Mouse (Mus musculus) neutrophil, adult 5-6 weeks (primary cell): ENCODE measurements around the gene Spon1. TPM values are rescaled to one million over a fixed set of nuclear protein-coding genes. Genes with fewer than 3 reads are reported as not detected.
A peak's percentile ranks its signal among the peaks of the same experiment; 100 is the strongest.

ENCODE experiments used
- ATAC-seq: fragments of 151-379, 151-347 bp; 2 replicates; pipeline ENCODE4 v1.8.0; 2017; ENCODE audit warnings: mild to moderate bottlenecking, moderate TSS enrichment; ENCODE audit not compliant: insufficient number of reproducible peaks, poor library complexity, low FRiP score, severe bottlenecking; ENCODE audit errors: extremely low read depth
- total RNA-seq: library from RNA; stranded (forward); fragments of 200-1000 nt; gene quantifications from 2 replicates; pipeline ENCODE4 v1.2.3, GENCODE M21; 2017

The Spon1 gene
- 0.35 and 0.49 TPM in 2 replicates for total RNA-seq

DNA sequence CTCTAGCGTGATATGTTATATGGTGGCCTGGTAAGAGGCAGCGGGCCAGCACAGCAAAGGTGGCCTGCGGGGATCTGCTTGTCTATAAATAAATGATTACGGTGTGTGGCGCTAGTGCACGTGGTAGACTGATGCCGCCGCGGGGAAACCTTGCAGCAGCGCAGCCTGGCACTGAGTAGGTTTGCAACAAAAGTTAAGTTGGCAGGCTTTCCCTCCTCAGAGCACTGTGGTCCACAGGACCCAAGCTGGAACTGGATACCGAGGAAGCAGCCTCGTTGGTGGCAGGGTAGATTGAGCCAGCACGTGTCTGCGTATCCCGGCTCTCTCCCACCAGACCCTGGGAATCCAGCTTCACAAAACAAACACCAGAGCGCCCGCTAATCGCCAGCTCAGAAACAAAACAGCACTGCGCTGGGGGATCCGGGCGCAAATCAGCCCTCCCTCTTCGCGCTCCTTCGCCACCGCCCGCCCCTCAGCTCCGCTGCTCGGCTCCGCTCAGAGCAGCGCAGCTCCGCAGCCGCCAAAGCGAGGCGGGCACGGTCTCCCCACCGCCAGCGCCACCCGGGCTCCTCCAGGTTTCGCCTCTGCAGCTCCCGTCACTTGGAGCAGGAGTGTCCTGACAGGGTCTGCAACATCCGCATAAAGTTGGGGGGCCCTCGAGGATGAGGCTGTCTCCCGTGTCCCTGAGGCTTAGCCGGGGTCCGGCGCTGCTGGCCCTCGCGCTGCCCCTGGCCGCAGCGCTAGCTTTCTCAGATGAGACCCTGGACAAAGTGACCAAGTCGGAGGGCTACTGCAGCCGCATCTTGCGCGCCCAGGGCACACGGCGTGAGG lies at the start of gene Spon1:
TSS of gene Spon1 (plus strand) at position 332 of the 831 bp plus-strand sequence.
- no peak for ATAC-seq

DNA sequence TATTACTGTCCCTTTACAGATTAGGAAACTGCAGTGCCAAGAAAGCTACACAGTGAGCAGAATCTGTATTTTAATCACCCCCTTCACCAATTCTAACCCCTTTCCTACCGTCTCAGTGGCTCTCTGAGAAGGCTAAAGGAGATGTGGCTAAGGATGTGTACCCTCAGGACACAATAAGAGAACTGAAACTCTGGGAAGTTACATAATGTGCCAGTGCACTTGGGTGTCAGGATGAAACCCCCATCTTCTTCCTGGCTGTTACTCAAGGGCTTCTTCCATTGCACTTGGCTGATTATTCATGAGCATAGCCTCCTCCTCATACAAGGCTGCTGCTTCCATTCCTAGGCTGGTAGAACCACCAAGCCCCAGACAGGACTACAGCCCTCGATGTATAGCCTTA lies 43.8 kb upstream of the Spon1 start:
- no peak for ATAC-seq

DNA sequence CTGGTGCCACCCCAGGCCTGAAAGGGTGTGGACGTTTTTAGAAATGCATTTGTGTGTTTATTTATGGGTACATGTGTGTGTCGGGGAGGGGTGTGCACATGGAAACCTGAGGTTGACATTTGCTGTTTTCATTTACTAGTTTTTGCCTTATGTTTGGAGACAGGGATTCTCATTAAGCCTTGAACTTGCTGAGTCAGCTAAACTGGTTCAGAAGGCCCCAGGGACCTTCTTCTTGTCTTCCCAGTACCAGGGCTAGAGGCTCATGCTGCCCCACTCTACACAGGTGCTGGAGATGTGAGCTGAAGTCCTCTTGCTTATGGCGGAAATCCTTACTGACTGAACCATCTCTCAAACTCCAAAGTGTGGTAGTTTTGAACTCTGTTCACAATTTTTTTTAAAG lies 41.9 kb upstream of the Spon1 start:
- no peak for ATAC-seq

DNA sequence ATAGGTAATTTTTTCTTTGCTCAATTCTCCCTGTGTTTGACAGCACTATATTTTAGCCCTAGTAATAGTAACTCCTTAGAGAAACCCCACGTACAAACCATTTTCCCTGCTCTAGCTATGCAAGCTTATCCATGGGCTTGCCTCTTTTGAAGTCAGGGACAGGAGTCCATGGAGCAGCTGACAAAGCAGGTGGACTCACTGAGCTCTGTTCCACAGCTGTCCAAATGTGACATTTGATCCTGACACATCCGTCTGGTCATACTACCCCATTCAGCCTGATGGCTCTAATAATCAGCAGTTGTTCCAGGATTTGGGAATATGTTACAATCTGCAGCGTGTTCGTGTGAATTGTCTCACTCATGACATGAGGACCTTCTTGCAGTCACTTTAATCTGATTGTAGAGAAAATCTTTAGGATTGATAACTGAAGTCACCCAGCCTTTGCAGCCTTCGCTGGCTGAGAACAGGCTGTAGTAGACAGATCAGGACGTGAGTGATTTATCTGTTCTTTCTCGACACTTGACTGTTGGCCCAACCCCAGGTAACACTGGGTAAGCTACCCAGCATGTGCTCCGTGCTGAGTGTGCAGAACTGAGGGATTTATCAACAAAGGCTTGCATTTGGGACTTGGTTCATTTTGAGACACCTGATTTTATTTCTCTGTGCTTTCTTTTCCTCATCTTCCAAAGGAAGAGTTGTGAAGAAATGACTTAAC lies 37.6 kb upstream of the Spon1 start:
- ATAC-seq, result no peak

DNA sequence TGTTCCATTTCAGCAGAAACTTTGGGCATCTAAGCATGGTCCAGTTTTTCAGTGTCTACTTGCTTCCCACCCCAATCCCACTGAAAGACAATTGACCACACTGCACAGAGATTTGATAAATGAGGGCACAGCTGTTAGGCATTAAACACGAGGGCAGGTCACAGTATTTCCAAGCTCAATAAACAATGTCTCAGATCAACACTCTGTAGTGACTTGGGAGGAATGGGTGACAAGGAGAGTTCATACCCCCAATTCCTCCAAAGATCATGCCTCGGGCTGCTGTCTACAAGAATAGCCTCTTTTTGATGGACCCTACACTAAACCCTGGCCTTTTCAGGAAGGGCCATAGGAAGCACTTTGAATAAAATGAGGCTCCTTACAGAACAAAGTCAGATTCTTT lies 36.9 kb upstream of the Spon1 start:
- ATAC-seq, result no peak

DNA sequence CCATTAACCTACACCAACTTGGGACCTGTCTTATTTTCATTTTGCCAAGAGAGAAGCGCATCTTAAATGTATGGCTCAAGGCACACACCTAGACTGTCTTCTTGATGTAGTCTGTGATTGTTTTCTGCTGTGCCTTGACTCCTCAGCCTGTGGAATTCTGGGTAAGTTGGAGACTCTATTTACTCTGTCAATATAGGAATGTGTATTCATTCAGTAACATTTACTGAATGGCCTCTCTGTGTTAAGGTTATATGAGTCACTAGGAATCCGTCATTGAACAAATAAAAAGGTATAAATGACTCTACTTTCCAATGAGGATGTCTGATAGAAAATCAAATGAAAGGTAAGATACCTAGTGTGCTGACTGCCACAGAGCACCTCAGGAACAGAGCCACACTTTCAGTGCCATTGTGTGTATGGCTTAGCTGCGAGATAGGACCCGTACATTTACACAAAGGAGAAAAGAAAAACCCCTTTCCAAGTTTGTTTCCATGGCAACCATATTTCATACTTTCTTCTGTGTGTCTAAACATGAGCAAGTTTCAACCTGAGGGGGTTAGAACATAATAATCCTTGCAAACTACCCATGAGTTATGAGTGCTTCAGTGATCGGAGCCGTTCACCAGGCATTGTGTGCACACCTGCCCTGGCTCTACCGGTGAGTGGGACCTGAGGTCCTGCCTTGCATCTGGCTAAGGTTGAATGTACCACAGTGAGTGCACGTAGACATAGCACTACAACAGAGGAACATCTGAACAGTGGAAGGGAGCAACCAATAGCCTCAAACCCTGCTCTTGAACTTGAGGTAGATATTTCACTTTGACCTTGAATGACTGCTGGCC lies 35.2 kb upstream of the Spon1 start:
- ATAC-seq, result no peak

DNA sequence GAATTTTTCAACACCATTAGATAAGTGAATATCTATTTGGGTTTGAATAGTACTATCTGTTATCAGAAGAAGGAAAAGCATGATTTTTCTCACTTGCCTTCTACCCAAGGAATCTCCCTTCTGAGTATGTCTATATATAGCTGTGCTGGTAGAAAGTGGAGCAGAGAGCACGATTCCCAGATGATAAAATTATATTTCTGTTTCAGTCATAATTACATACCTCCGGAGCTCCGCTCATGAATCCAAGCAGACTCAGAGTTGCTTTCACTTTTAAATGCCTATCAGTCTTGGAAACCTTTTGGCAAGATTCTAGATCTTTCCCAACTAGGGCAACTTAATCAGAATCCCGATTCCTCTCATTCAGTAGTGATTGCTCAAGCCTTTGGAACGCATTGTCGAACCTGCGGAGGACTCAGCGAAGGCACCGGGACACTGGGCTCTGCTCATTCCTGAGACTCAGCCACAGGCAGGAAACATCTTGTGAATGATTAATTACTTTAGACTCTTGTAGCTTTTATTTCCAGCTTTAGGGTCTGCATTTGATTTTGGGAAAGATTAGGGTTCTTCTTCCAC lies 27.9 kb upstream of the Spon1 start:
- no peak for ATAC-seq

DNA sequence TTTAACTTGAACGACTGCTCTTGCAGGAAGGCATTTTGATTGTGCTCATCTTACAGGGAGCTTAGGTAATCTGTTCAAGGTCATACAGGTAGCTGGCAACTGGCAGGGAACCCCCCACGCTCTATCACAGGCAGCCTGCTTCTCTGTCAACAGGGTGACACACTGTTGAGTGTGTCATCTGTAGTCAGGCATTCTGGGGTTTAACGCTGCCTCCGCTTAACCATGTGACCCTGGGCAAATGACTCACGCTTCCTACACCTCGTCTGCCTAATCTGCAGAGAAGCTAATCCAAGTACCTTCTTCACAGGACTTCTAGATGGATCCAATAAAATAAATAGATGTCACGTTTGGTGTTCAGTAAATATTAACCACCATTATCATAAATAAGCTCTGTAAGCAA lies 26.6 kb upstream of the Spon1 start:
- ATAC-seq, result no peak

DNA sequence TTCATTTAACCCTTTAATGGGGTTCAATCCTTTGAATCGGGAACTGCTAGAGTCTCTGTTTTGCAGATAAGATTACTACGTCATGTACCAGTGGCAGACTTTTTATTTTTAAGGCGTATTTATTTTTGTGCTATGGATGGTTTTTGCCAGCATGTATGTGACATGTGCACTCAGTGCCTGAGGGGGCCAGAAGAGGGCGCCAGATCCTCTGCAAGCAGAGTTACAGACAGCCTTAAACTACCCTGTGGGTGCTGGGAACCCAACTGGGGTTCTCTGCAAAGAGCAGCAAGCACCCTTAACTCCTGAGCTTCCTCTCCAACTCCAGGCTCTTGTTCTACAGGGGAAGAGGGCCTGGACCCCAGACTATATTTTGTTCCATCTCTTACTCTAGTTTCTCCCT lies 23.2 kb upstream of the Spon1 start:
- ATAC-seq, result no peak

DNA sequence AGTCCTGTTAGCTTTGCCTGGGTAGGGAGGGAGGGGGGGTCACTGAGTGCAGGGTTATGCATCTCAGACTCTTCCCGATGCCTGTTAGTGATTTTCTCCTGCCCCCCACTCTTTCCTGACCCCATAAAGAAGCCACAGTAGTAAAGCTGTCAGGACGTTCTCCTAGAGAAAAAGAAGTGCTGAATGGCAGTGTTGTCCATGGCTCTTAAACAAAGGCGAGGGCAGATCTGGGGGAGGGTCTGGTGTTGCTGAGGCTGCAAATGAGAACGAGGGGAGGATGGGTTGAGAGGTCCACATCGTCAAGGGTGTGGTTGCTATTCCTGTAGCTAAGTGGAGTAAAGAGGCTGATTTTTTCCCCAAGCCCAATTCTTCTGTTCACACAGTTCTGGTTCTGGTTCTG lies 21.8 kb upstream of the Spon1 start:
- ATAC-seq, result no peak

DNA sequence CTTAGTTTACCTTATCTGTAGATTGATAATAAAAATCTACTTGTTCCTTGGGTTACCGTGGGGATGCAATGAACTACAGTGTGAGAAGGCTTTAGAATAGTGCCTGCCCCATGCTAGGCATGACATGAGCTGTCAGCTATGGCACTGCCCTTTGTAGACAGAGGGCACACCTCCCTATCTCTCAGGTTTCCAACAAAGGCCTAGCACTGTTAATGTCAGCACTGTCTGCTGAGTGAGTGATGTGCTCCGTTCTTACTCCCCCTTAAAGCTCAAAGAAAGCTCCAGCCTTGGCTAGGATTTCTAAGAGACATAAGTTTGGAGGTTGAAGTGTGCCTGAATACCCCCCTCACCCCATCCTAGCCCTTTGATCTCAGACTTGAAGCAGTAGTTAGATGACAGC lies 9.2 kb upstream of the Spon1 start:
- ATAC-seq, result no peak

DNA sequence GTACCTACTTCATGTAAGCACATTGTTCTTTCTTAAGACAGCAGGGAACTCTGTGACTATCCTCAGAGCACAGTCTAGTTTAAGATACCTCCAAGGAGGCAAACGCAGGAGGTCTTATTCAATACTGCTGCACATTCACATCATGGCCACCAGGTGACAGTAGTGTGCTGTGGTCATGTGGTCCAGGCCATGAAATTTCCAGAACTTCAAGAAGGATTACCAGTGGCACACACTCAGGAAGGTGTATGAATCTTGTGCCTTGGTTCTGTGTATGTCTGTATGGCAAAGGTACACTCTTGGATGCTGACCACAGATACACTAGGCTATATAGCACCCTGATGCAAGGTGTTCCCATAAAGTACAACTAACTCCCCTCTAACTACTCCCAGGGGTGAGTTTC lies 6.6 kb upstream of the Spon1 start:
- peak; percentile 41; the same call in 1 of the 2 replicates for ATAC-seq

DNA sequence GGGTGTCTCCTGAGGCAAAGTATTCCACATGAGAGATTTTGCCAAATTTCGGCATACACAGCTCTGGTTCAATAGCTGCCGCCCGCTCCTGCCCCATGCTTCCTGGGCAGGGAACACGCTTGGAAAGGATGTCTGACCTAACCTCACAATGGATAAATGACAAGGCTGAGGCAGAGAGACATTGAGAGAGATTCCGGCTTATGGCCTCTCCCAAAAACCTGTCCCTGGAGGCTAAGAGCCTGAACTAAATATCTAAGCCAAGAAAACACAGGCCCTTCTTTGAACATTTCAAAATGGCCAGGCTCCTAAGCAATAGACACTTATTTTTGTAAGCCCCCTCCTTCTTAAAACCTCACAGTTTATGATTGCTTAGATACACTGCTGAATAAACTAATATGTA lies 665 bp upstream of the Spon1 start:
- no peak for ATAC-seq

DNA sequence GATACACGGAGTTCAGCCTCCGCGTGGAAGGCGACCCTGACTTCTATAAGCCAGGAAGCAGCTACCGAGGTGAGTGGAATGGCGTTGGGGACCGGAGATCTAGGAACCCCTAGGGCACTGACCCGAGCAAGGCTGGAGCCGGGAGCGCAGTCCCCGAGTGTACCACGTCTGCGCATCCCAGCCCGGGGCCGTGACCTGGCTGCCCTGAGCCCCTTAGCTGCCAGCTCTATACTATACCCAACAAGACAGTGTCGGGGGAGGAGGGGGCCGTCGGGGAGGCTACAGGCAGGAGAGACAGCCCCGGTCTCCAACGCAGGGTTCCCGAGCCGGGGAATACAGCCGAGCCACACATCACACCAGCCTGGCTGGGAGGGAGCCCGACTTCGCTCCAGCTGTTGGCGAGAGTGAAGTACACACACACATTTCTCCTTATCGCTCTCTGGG lies 722 bp downstream of the Spon1 start:
- ATAC-seq, result no peak

DNA sequence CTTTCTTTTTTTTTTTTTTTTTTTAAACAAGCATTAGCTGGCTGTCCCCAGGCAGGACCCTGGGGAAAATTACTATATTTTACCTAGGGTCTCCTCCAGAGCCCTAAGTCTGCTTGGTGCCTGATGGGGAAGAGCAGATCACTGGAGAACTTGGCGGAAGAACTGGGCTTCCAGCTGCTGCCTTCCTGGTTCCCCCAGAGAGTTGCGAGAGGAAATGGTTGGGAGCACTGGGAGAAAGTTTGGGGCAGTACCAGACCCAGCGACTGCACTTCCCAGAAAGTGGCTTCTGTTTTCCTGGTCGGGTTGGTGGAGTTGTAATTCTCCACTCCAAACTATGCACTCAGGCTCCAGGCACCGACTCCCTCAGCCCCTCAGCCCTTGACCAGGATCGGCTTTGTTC lies 1.7 kb downstream of the Spon1 start:
- ATAC-seq, result no peak

DNA sequence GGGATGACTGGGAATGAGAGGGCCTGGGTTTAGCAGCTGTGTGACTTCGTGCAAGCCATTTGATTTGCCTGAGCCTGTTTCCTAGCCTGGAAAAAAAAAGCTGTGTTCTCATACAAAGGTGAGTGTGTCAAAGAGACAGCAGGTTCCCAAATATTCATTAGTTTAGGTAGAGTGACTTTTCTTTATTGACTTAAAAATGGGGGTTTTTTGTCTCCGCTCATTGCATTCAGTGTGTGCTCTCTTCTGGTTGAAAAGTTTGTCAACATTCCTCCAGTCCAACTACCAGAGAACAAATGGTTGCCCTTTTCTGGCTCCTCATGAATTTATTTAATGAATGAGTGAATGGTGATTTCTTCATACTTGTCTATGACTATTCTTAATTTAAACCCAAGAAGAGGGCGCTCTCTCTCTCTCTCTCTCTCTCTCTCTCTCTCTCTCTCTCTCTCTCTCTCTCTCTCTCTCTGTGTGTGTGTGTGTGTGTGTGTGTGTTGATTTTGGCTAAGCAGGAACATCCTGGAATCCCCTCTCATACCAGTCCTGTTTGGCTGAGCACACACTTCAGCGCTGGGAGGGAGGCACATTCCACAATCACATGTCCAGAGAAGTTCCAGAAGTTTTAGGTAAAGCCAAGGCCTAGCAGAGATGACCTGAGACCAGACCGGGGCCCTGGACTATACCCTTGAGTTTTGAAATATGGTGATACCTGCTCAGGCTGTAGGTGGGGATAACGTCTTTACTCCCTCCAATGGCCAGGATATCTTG lies 2.6 kb downstream of the Spon1 start:
- no peak for ATAC-seq

DNA sequence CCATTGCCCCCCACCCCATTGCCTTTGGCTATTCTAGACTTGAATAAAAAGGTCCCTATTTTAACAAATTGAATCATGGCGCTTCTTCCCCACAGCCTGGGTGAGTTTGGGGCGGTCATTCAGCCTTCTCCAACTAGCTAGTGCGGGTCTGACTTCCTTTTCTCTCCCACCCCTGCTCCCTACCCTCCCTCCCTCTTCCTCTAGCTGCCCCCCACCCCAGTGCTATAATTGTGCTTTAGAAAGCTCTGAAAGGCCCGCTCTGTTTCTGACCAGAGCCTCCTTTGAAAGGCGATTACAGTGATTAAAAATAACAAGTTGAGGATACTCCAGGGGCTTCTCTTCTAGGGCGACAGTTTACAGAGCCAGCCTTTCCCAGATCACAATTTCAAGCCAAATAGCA lies 3.5 kb downstream of the Spon1 start:
- ATAC-seq, result no peak

DNA sequence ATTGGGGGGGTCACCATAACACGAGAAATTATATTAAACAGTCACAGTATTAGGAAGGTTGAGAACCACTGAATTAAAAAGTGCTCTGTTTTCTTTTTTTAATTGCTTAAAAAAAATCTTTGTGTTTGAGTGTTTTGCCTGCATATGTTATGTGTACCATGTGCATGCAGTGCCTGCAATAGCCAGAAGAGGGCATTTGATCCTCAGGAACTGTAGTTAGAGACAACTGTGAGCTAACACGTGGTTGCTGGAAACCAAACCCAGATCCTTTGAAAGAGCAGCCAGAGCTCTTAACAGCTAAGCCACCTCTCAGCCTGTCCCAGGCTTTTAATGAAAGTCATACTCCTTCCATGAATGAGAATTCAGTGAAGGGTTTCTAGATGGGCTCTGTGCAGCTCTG lies 6.3 kb downstream of the Spon1 start:
- ATAC-seq, result no peak

DNA sequence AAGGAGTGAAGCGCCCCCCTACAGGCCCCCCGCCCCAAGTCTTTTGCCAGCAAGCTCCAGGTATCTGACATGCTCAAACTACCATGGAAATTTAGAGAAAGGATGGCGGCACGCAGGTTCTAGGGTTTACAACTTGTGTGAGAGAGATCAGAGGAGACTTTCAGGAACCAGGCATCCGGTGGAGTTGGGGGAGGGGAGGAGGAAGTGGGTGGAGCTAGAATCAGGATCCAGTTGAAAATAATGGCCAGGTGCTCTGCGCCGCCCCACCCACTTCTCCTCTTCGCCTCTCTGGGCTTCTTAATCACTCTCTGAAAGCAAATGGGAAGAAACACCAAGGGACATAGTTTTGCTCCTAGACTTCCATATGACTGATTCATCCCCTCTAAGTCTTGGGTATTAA lies 7.6 kb downstream of the Spon1 start:
- no peak for ATAC-seq
